ENCODE assay signal across 14 mouse cellular contexts in genomic region chr15:10708591-10709272, GRCm38 (mm10). TPM values are rescaled to one million over a fixed set of nuclear protein-coding genes. Genes with fewer than 3 reads are reported as not detected.
DNase-seq lines count a peak whose midpoint lies in the region; ATAC-seq and TF ChIP-seq lines count a peak whose summit lies in the region.
"Had no signal": no experiment of that assay in that cellular context is flagged by ENCODE, and none has a peak within 500 bp of the region (broad histone marks: within the 10 kb centered on the region; RNA-seq: fewer than 3 reads in every experiment).

No protein-coding gene starts in this region.

- 88% methylated on average over 10 of the region's 10 CpGs for WGBS in liver, postnatal 0 days (ENCODE audit: insufficient replicate concordance)
- WGBS in liver, embryonic 11.5 days = 87% methylated on average over 10 of the region's 10 CpGs

- no peaks in the 10 kb centered on the region for H3K36me3 ChIP-seq in liver, postnatal 0 days (replicated peaks; ENCODE audit: insufficient read depth, low read length)
- 0 out of 2 replicates have a peak, but pooled peaks cover 3% of the 10 kb centered on the region for H3K36me3 ChIP-seq in liver, embryonic 11.5 days (ENCODE audit: control insufficient read depth, insufficient read depth, low read length)
- peaks cover 25% of the 10 kb centered on the region for H3K36me3 ChIP-seq in E14TG2a.4 (ENCODE audit: insufficient read depth, low read length)

- H3K4me2 ChIP-seq in liver, postnatal 0 days (ENCODE audit: low read depth, low read length) = no peak overlapping the region
- no peak overlapping the region for H3K4me2 ChIP-seq in liver, embryonic 11.5 days
- H3K4me2 ChIP-seq: embryonic facial prominence, embryonic 15.5 days; midbrain, embryonic 12.5 days had no signal

- H3K4me1 ChIP-seq in liver, postnatal 0 days (ENCODE audit: insufficient read depth) = 0 out of 2 replicates have a peak, but pooled peaks cover 2% of the 10 kb centered on the region
- H3K4me1 ChIP-seq in liver, embryonic 11.5 days (replicated peaks; ENCODE audit: control insufficient read depth, insufficient read depth, low read length) = peaks cover 5% of the 10 kb centered on the region
- peaks cover 92% of the 10 kb centered on the region for H3K4me1 ChIP-seq in E14TG2a.4 (replicated peaks; ENCODE audit: low read depth, low read length)
- no peaks in the 10 kb centered on the region for H3K4me1 ChIP-seq in cortical plate, adult 2 months (ENCODE audit: control insufficient read depth, insufficient read depth, low read length)

- H3K9ac ChIP-seq in liver, postnatal 0 days (replicated peaks) = no peak overlapping the region
- no peak overlapping the region for H3K9ac ChIP-seq in liver, embryonic 11.5 days (ENCODE audit: low read depth, low read length)
- H3K9ac ChIP-seq: embryonic facial prominence, embryonic 15.5 days; midbrain, embryonic 12.5 days had no signal

- H3K27me3 ChIP-seq in liver, postnatal 0 days (ENCODE audit: insufficient read depth, low read length) = no peaks in the 10 kb centered on the region
- no peaks in the 10 kb centered on the region for H3K27me3 ChIP-seq in liver, embryonic 11.5 days (replicated peaks; ENCODE audit: control insufficient read depth, insufficient read depth, low read length)
- peaks cover 5% of the 10 kb centered on the region for H3K27me3 ChIP-seq in E14TG2a.4 (ENCODE audit: insufficient read depth, low read length)
- H3K27me3 ChIP-seq: embryonic facial prominence, embryonic 15.5 days; midbrain, embryonic 12.5 days had no signal

- no peak overlapping the region for H3K27ac ChIP-seq in liver, postnatal 0 days (ENCODE audit: low read depth)
- no peak overlapping the region for H3K27ac ChIP-seq in liver, embryonic 11.5 days (ENCODE audit: low read depth, low read length)
- H3K27ac ChIP-seq in cortical plate, adult 2 months (ENCODE audit: insufficient read depth, low read length) = no peak overlapping the region
- H3K27ac ChIP-seq: embryonic facial prominence, embryonic 15.5 days; midbrain, embryonic 12.5 days had no signal

- no peak for TF ChIP-seq EP300 in liver, postnatal 0 days (IDR thresholded peaks at IDR 0.05; ENCODE audit: low read depth)

- TF ChIP-seq CTCF in liver, postnatal 0 days (IDR thresholded peaks at IDR 0.05; ENCODE audit: low read depth) = peak; percentile 44
- TF ChIP-seq CTCF in E14TG2a.4 (conservative IDR thresholded peaks at IDR 0.05; ENCODE audit: low read length) = peak; percentile 86
- 0 out of 2 replicates have a peak, but pooled peaks have one; percentile 13 for TF ChIP-seq CTCF in cortical plate, adult 2 months (IDR thresholded peaks at IDR 0.05; ENCODE audit: extremely low read depth, insufficient read depth, low read length)

- H3K4me3 ChIP-seq in liver, postnatal 0 days (ENCODE audit: low read depth, low read length) = no peak overlapping the region
- no peak overlapping the region for H3K4me3 ChIP-seq in liver, embryonic 11.5 days (ENCODE audit: low read depth, low read length)
- no peak overlapping the region for H3K4me3 ChIP-seq in E14TG2a.4 (replicated peaks; ENCODE audit: low read length)
- H3K4me3 ChIP-seq in cortical plate, adult 2 months (ENCODE audit: insufficient read depth, low read length) = no peak overlapping the region
- H3K4me3 ChIP-seq: embryonic facial prominence, embryonic 15.5 days; midbrain, embryonic 12.5 days had no signal

- no peak for TF ChIP-seq POLR2A in cortical plate, adult 2 months (IDR thresholded peaks at IDR 0.05; ENCODE audit: extremely low read depth, insufficient read depth, low read length)

- peak; percentile 39 for DNase-seq in adrenal gland, postnatal 14 days
- no peak for DNase-seq in adrenal gland, postnatal 36 days
- no peak for DNase-seq in liver, postnatal 0 days
- no peak for DNase-seq in liver, embryonic 11.5 days (ENCODE audit: low spot score)
- DNase-seq in spleen, postnatal 14 days (ENCODE audit: low spot score in 2 of 2) = no peak
- no peak for DNase-seq in urinary bladder, postnatal 36 days (ENCODE audit: low spot score in 2 of 2)
- DNase-seq: adrenal gland, postnatal 25 days; cerebellum, adult 9-11 months had no signal

- ATAC-seq in liver, postnatal 0 days = no peak
- no peak for ATAC-seq in liver, embryonic 11.5 days (replicated peaks; ENCODE audit: low FRiP score)
- ATAC-seq: inflammation-experienced regulatory T-cells, adult 6 months had no signal

- no peaks in the 10 kb centered on the region for H3K9me3 ChIP-seq in liver, postnatal 0 days (ENCODE audit: low read length)
- no peaks in the 10 kb centered on the region for H3K9me3 ChIP-seq in liver, embryonic 11.5 days (ENCODE audit: control insufficient read depth, low read length)
- H3K9me3 ChIP-seq in E14TG2a.4 (ENCODE audit: low read length) = no peaks in the 10 kb centered on the region
- H3K9me3 ChIP-seq: embryonic facial prominence, embryonic 15.5 days; midbrain, embryonic 12.5 days had no signal

RNA-seq across cellular contexts. Expression of gene Rai14, which starts 5.7 kb away (rescaled TPM):
- total RNA-seq in adrenal gland, postnatal 14 days (2021) = 22.8 and 23.1 TPM in 2 replicates
- 10 to 100 TPM; 25.9 to 32.3 TPM for total RNA-seq in adrenal gland, postnatal 36 days (2021)
- 4.8 and 5.4 TPM in 2 replicates for polyA plus RNA-seq in liver, postnatal 0 days (2015; fragmentation: Nextera tagmentation; extraction: Ambion mirVana)
- 19.6 and 20.2 TPM in 2 replicates for polyA plus RNA-seq in liver, embryonic 11.5 days (2014; fragmentation: Nextera tagmentation; extraction: Ambion mirVana)
- polyA plus RNA-seq in cortical plate, adult 2 months (2012; rRNA removed) = 8.0 and 8.1 TPM in 2 replicates
- total RNA-seq: neutrophil, adult 5-6 weeks had no signal

Comparison
In these comparisons a context has a peak if more than half of its experiments do, and no peak if none do; other contexts are left out.
1. CTCF ChIP-seq: peak in every context shown above with its lines; median percentile 86 in E14TG2a.4; 44 in liver, postnatal 0 days; 13 in cortical plate, adult 2 months.